Mouse (Mus musculus): Measurements from ENCODE around the gene Orc2.
A peak's percentile ranks its signal among the peaks of the same experiment; 100 is the strongest.

GRCm38 (mm10) chr1:58498758-58499157, 6.2 kb downstream of the Orc2 start:
- no peak for TF ChIP-seq EP300 (IDR thresholded peaks at IDR 0.05; ENCODE audit: low read depth)
- TF ChIP-seq CTCF (IDR thresholded peaks at IDR 0.05; ENCODE audit: low read depth) = peak; percentile 21; the same call in 1 of the 2 replicates
